In genomic region chr4:108362321-108363261, GRCm38 (mm10) we compare ENCODE assay signal across 7 mouse cellular contexts. TPM values are rescaled to one million over a fixed set of nuclear protein-coding genes. Genes with fewer than 3 reads are reported as not detected.
DNase-seq lines count a peak whose midpoint lies in the region; ATAC-seq lines count a peak whose summit lies in the region.

No protein-coding gene starts in this region.

- no peaks in the 10 kb centered on the region for H3K27me3 ChIP-seq in embryonic facial prominence, embryonic 10.5 days (replicated peaks; ENCODE audit: low read depth, poor library complexity, severe bottlenecking)
- no peaks in the 10 kb centered on the region for H3K27me3 ChIP-seq in intestine, embryonic 14.5 days (replicated peaks; ENCODE audit: control insufficient read depth, insufficient read depth, low read length)
- peaks cover 33% of the 10 kb centered on the region for H3K27me3 ChIP-seq in liver, embryonic 13.5 days

- H3K4me1 ChIP-seq in embryonic facial prominence, embryonic 10.5 days, result peaks cover 73% of the 10 kb centered on the region
- H3K4me1 ChIP-seq in intestine, embryonic 14.5 days (replicated peaks; ENCODE audit: control insufficient read depth, insufficient read depth, low read length), result peaks cover 51% of the 10 kb centered on the region
- peaks cover 22% of the 10 kb centered on the region for H3K4me1 ChIP-seq in liver, embryonic 13.5 days (replicated peaks)

- H3K4me2 ChIP-seq in intestine, embryonic 14.5 days (ENCODE audit: low read length), result peak overlapping the region; percentile 43
- H3K4me2 ChIP-seq in liver, embryonic 13.5 days, result peak overlapping the region; percentile 33; the same call in 1 of the 2 replicates

- DNase-seq in Muller cell, postnatal 12 days (ENCODE audit: inconsistent ontology term), result peak; percentile 76
- peak; percentile 92 for DNase-seq in embryonic facial prominence, embryonic 10.5 days (ENCODE audit: low spot score)
- DNase-seq in intestine, embryonic 14.5 days (ENCODE audit: low spot score), result peak; percentile 82
- DNase-seq in liver, embryonic 13.5 days, result no peak
- DNase-seq in left cerebral cortex, adult 9 months (ENCODE audit: low spot score in 2 of 2), result no peak
- no peak for DNase-seq in spleen, postnatal 4 days (ENCODE audit: low spot score in 2 of 2)
- DNase-seq in thymus, postnatal 25 days, result no peak

- H3K36me3 ChIP-seq in embryonic facial prominence, embryonic 10.5 days (replicated peaks), result no peaks in the 10 kb centered on the region
- no peaks in the 10 kb centered on the region for H3K36me3 ChIP-seq in intestine, embryonic 14.5 days (ENCODE audit: control insufficient read depth, insufficient read depth, low read length)
- H3K36me3 ChIP-seq in liver, embryonic 13.5 days, result no peaks in the 10 kb centered on the region

- ATAC-seq in intestine, embryonic 14.5 days (replicated peaks; ENCODE audit: low FRiP score, low TSS enrichment, low read depth), result peak; percentile 84
- ATAC-seq in liver, embryonic 13.5 days (ENCODE audit: low read depth), result peak; percentile 67; the same call in 1 of the 2 replicates

- peak overlapping the region; percentile 31; the same call in 1 of the 2 replicates for H3K9ac ChIP-seq in intestine, embryonic 14.5 days (ENCODE audit: low read length)
- H3K9ac ChIP-seq in liver, embryonic 13.5 days, result peak overlapping the region; percentile 26; the same call in 1 of the 2 replicates

- 2% methylated on average over 18 of the region's 18 CpGs for WGBS in embryonic facial prominence, embryonic 10.5 days
- 3% methylated on average over 18 of the region's 18 CpGs for WGBS in intestine, embryonic 14.5 days
- 29% methylated on average over 18 of the region's 18 CpGs for WGBS in liver, embryonic 13.5 days (ENCODE audit: insufficient replicate concordance)

- H3K4me3 ChIP-seq in embryonic facial prominence, embryonic 10.5 days, result peak overlapping the region; percentile 37
- H3K4me3 ChIP-seq in intestine, embryonic 14.5 days (ENCODE audit: low read depth, low read length), result 0 out of 2 replicates have a peak overlapping the region, but pooled peaks have one; percentile 2
- no peak overlapping the region for H3K4me3 ChIP-seq in liver, embryonic 13.5 days (replicated peaks)

- no peaks in the 10 kb centered on the region for H3K9me3 ChIP-seq in embryonic facial prominence, embryonic 10.5 days
- H3K9me3 ChIP-seq in intestine, embryonic 14.5 days (ENCODE audit: control insufficient read depth, low read length), result no peaks in the 10 kb centered on the region
- no peaks in the 10 kb centered on the region for H3K9me3 ChIP-seq in liver, embryonic 13.5 days (replicated peaks)

- peak overlapping the region; percentile 94 for H3K27ac ChIP-seq in embryonic facial prominence, embryonic 10.5 days (replicated peaks)
- H3K27ac ChIP-seq in intestine, embryonic 14.5 days (ENCODE audit: low read depth), result peak overlapping the region; percentile 96
- H3K27ac ChIP-seq in liver, embryonic 13.5 days, result peak overlapping the region; percentile 68

RNA-seq across cellular contexts. Expression of gene Shisal2a, which starts 20.6 kb away (rescaled TPM):
- polyA plus RNA-seq in embryonic facial prominence, embryonic 10.5 days (2016; fragmentation: Nextera tagmentation; extraction: Ambion mirVana), result 4.0 and 5.6 TPM in 2 replicates
- 1.7 and 3.4 TPM in 2 replicates for polyA plus RNA-seq in intestine, embryonic 14.5 days (2014; fragmentation: Nextera tagmentation; extraction: Ambion mirVana)
- polyA plus RNA-seq in liver, embryonic 13.5 days (2015; fragmentation: Nextera tagmentation; extraction: Ambion mirVana), result 0.20 and 0.53 TPM in 2 replicates

RNA-seq across cellular contexts. Expression of gene Coa7, which starts 34.7 kb away (rescaled TPM):
- polyA plus RNA-seq in embryonic facial prominence, embryonic 10.5 days (2016; fragmentation: Nextera tagmentation; extraction: Ambion mirVana), result 70.4 and 78.9 TPM in 2 replicates
- 58.3 and 63.4 TPM in 2 replicates for polyA plus RNA-seq in intestine, embryonic 14.5 days (2014; fragmentation: Nextera tagmentation; extraction: Ambion mirVana)
- polyA plus RNA-seq in liver, embryonic 13.5 days (2015; fragmentation: Nextera tagmentation; extraction: Ambion mirVana), result 30.8 and 32.6 TPM in 2 replicates

RNA-seq across cellular contexts. Expression of gene Gpx7, which starts 44.2 kb away (rescaled TPM):
- polyA plus RNA-seq in embryonic facial prominence, embryonic 10.5 days (2016; fragmentation: Nextera tagmentation; extraction: Ambion mirVana), result 39.7 and 40.1 TPM in 2 replicates
- 40.0 and 46.4 TPM in 2 replicates for polyA plus RNA-seq in intestine, embryonic 14.5 days (2014; fragmentation: Nextera tagmentation; extraction: Ambion mirVana)
- polyA plus RNA-seq in liver, embryonic 13.5 days (2015; fragmentation: Nextera tagmentation; extraction: Ambion mirVana), result 10.4 and 12.4 TPM in 2 replicates

Comparison
In these comparisons a context has a peak if more than half of its experiments do, and no peak if none do; other contexts are left out.
1. DNase-seq: peak in Muller cell, postnatal 12 days (single experiment), embryonic facial prominence, embryonic 10.5 days (single experiment) and intestine, embryonic 14.5 days (single experiment); none in liver, embryonic 13.5 days (single experiment), left cerebral cortex, adult 9 months (0 of 2), spleen, postnatal 4 days (0 of 2) and thymus, postnatal 25 days (single experiment).
2. Peak in every context shown above with its lines, with median percentiles within 50 percentile points of each other: H3K27ac ChIP-seq.